Mouse (Mus musculus) bone marrow, adult 2 months (tissue): ENCODE measurements around the gene Tbx4. TPM values are rescaled to one million over a fixed set of nuclear protein-coding genes. Genes with fewer than 3 reads are reported as not detected.

Experiments
- H3K27ac ChIP-seq: fragments of 200-500 bp; 2 replicates; pipeline ENCODE4 v1.5.1; 2012; ENCODE audit warnings: low read depth, mild to moderate bottlenecking, control low read depth, inconsistent platforms, low read length; ENCODE audit not compliant: control insufficient read depth, poor library complexity, insufficient read depth
- H3K4me1 ChIP-seq: fragments of 200-500 bp; 2 replicates; pipeline ENCODE4 v1.6.1; 2011; ENCODE audit warnings: low read length; ENCODE audit not compliant: control insufficient read depth, insufficient read depth
- H3K4me3 ChIP-seq: fragments of 200-500 bp; replicated peaks from 2 replicates; pipeline ENCODE3; 2011; ENCODE audit warnings: mild to moderate bottlenecking, low read depth, low read length, control low read depth; ENCODE audit not compliant: control insufficient read depth
- CTCF ChIP-seq: fragments of 200-500 bp; IDR thresholded peaks from 2 replicates; pipeline ENCODE4 v1.5.1; 2011; ENCODE audit warnings: low read length, control low read depth; ENCODE audit not compliant: control insufficient read depth, insufficient read depth
- POLR2A ChIP-seq: fragments of 200-500 bp; IDR thresholded peaks from 2 replicates; pipeline ENCODE4 v1.6.1; 2011; ENCODE audit warnings: low read depth, mild to moderate bottlenecking, control low read depth, low read length, borderline replicate concordance; ENCODE audit not compliant: control insufficient read depth
- WGBS: fragments of 180-500 bp; shearing (Covaris S2); methylation state at CpG from one replicate; pipeline ENCODE4 v1.1.7; 2018; 5-methylcytosine and 5-hydroxymethylcytosine counted together
- polyA plus RNA-seq: library from polyadenylated mRNA; stranded (reverse); fragments of >200 nt; gene quantifications from 2 replicates; pipeline ENCODE4 v1.2.4, GENCODE M21; 2011; ENCODE audit warnings: low replicate concordance; ENCODE audit not compliant: missing spikeins, insufficient read depth, insufficient read length

Tbx4 gene
- polyA plus RNA-seq, 1 experiment = not detected

- TF ChIP-seq CTCF (no peak), POLR2A (no peak)
- no peaks in the 10 kb centered on the region; the same call in 1 of the 2 replicates for H3K4me1 ChIP-seq
- H3K4me3 ChIP-seq = no peak overlapping the region
- no peak overlapping the region for H3K27ac ChIP-seq
- WGBS = 5% methylated on average over 21 of the region's 21 CpGs
Observed at GRCm38 (mm10) chr11:85840803-85841145, 45.4 kb upstream of the Tbx4 start.

- Histone ChIP-seq H3K4me1 (no peaks in the 10 kb centered on the region; the same call in 1 of the 2 replicates), H3K4me3 (no peak overlapping the region), H3K27ac (no peak overlapping the region)
- no peak for TF ChIP-seq CTCF
- no peak for TF ChIP-seq POLR2A
- 8% methylated on average over 8 of the region's 8 CpGs for WGBS
Observed at GRCm38 (mm10) chr11:85841211-85841681, 45.0 kb upstream of the Tbx4 start.

- 0% methylated on average over 32 of the region's 32 CpGs for WGBS
Observed at GRCm38 (mm10) chr11:85841980-85842379, 44.2 kb upstream of the Tbx4 start.

GRCm38 (mm10) chr11:85842596-85843346 lies 43.5 kb upstream of the Tbx4 start:
- Histone ChIP-seq H3K27ac (no peak overlapping the region), H3K4me3 (no peak overlapping the region), H3K4me1 (no peaks in the 10 kb centered on the region; the same call in 1 of the 2 replicates)
- 13% methylated on average over 24 of the region's 24 CpGs for WGBS
- TF ChIP-seq POLR2A (no peak), CTCF (no peak)

More at GRCm38 (mm10) chr11:85841980-85842379, 44.2 kb upstream of the Tbx4 start:
- no peak for TF ChIP-seq POLR2A
- TF ChIP-seq CTCF = peak; percentile 56
- Histone ChIP-seq H3K4me3 (no peak overlapping the region), H3K27ac (no peak overlapping the region), H3K4me1 (no peaks in the 10 kb centered on the region; the same call in 1 of the 2 replicates)

GRCm38 (mm10) chr11:85843347-85843692 lies 42.9 kb upstream of the Tbx4 start:
- no peak overlapping the region for H3K4me3 ChIP-seq

GRCm38 (mm10) chr11:85844144-85844965 lies 41.9 kb upstream of the Tbx4 start:
- peak; percentile 50 for TF ChIP-seq CTCF
- TF ChIP-seq POLR2A = no peak
- peak overlapping the region; percentile 33 for H3K4me3 ChIP-seq
- H3K27ac ChIP-seq = no peak overlapping the region
- WGBS = 1% methylated on average over 53 of the region's 54 CpGs
- H3K4me1 ChIP-seq = no peaks in the 10 kb centered on the region; the same call in 1 of the 2 replicates

More at GRCm38 (mm10) chr11:85843347-85843692, 42.9 kb upstream of the Tbx4 start:
- H3K27ac ChIP-seq = no peak overlapping the region
- no peaks in the 10 kb centered on the region; the same call in 1 of the 2 replicates for H3K4me1 ChIP-seq
- TF ChIP-seq CTCF = peak; percentile 63
- no peak; the same call in 1 of the 2 replicates for TF ChIP-seq POLR2A
- WGBS = 3% methylated on average over 18 of the region's 18 CpGs

- 43% methylated on average over 5 of the region's 5 CpGs for WGBS
- Histone ChIP-seq H3K27ac (no peak overlapping the region), H3K4me1 (no peaks in the 10 kb centered on the region; the same call in 1 of the 2 replicates), H3K4me3 (no peak overlapping the region)
- TF ChIP-seq CTCF = no peak
- TF ChIP-seq POLR2A = no peak
Observed at GRCm38 (mm10) chr11:85844971-85845370, 41.3 kb upstream of the Tbx4 start.

GRCm38 (mm10) chr11:85845921-85846320 lies 40.3 kb upstream of the Tbx4 start:
- Histone ChIP-seq H3K27ac (no peak overlapping the region), H3K4me1 (no peaks in the 10 kb centered on the region; the same call in 1 of the 2 replicates), H3K4me3 (no peak overlapping the region)
- TF ChIP-seq POLR2A = no peak
- TF ChIP-seq CTCF = no peak
- 66% methylated on average over 5 of the region's 5 CpGs for WGBS
